Mouse (Mus musculus) Patski (cell line): Measurements from ENCODE around the gene Shroom3. TPM values are rescaled to one million over a fixed set of nuclear protein-coding genes. Genes with fewer than 3 reads are reported as not detected.
A peak's percentile ranks its signal among the peaks of the same experiment; 100 is the strongest.

ENCODE experiments used
- ATAC-seq: fragments of 100-300 bp; one replicate; pipeline ENCODE4 v1.8.0; 2021
- CTCF ChIA-PET: fragments of 350-600 bp; sonication (Branson Sonifier 250); formaldehyde crosslinking; loops from one replicate; lab custom pipeline; 2022; ENCODE audit warnings: inconsistent platforms; lab: Charles Lee
- POLR2A ChIA-PET: fragments of 350-600 bp; sonication (Branson Sonifier 250); formaldehyde crosslinking; loops from one replicate; lab custom pipeline; 2022; ENCODE audit warnings: antibody characterized with exemption, inconsistent platforms; lab: Charles Lee
- DNase-seq: peaks from one replicate; pipeline ENCODE4 v3.0.0-alpha.2; 2011; ENCODE audit warnings: low read depth, low spot score
- H3K27me3 ChIP-seq: fragments of 371-371 bp; one replicate; pipeline ENCODE4 v1.5.1; 2021
- CTCF ChIP-seq: fragments of 100-300 bp; IDR thresholded peaks from one replicate; pipeline ENCODE4 v1.5.1; 2021
- in situ Hi-C: fragments of 300-500 bp; cut with MboI; formaldehyde crosslinking; loops from 3 replicates; pipeline ENCODE4 v1.11.1; 2018; ENCODE audit warnings: low pct_unique_long_range_greater_than_20kb, mixed read lengths
- polyA plus RNA-seq: library from polyadenylated mRNA; unstranded; gene quantifications from one replicate; pipeline ENCODE4 v1.2.3, GENCODE M21; 2021

Shroom3 gene
- polyA plus RNA-seq, 1 experiment from 2014 or later, result 206 TPM

- in situ Hi-C loops, result no loop called here
- ChIA-PET CTCF (no interaction called here), POLR2A (interaction anchor here (0.6 to 1.0 kb wide), 2 partner anchors 11 to 71 kb away, joined by 3 to 4 read pairs; no protein-coding TSS in a partner anchor)
- no peak for TF ChIP-seq CTCF
- ATAC-seq (no peak), DNase-seq (no peak)
- no peaks in the 10 kb centered on the region for H3K27me3 ChIP-seq
Observed at GRCm38 (mm10) chr5:92868231-92868630, 185.0 kb downstream of the Shroom3 start.

GRCm38 (mm10) chr5:92871048-92871447, 187.8 kb downstream of the Shroom3 start:
- H3K27me3 ChIP-seq, result no peaks in the 10 kb centered on the region
- ChIA-PET POLR2A (interaction anchor here (0.6 to 1.5 kb wide), 2 partner anchors 11 to 362 kb away, joined by 3 to 4 read pairs; no protein-coding TSS in a partner anchor), CTCF (interaction anchor here (1.0 kb wide), 1 partner anchor 21 kb away, joined by 3 read pairs; no protein-coding TSS in a partner anchor)
- in situ Hi-C loops, result no loop called here
- ATAC-seq, result no peak
- TF ChIP-seq CTCF, result no peak
- no peak for DNase-seq

GRCm38 (mm10) chr5:92872182-92872581, 188.9 kb downstream of the Shroom3 start:
- POLR2A ChIA-PET, result interaction anchor here (0.7 to 0.9 kb wide), 2 partner anchors 15 to 88 kb away, joined by 3 read pairs; no protein-coding TSS in a partner anchor
- CTCF ChIA-PET, result interaction anchor here (0.9 kb wide), 1 partner anchor 144 kb away, joined by 3 read pairs; no protein-coding TSS in a partner anchor
- no peak for DNase-seq
- ATAC-seq, result no peak
- peak; percentile 23 for TF ChIP-seq CTCF
- no peaks in the 10 kb centered on the region for H3K27me3 ChIP-seq
- in situ Hi-C loops, result no loop called here

- DNase-seq (no peak), ATAC-seq (no peak)
- TF ChIP-seq CTCF, result no peak
- POLR2A ChIA-PET, result interaction anchor here (0.9 to 3.4 kb wide), 2 partner anchors 12 to 15 kb away, joined by 3 to 15 read pairs; no protein-coding TSS in a partner anchor
- no peaks in the 10 kb centered on the region for H3K27me3 ChIP-seq
- in situ Hi-C loops, result no loop called here
- CTCF ChIA-PET, result interaction anchor here (0.7 to 0.9 kb wide), 2 partner anchors 145 to 189 kb away, joined by 3 read pairs; no protein-coding TSS in a partner anchor
Observed at GRCm38 (mm10) chr5:92872991-92873390, 189.8 kb downstream of the Shroom3 start.

GRCm38 (mm10) chr5:92873518-92873917, 190.3 kb downstream of the Shroom3 start:
- no peaks in the 10 kb centered on the region for H3K27me3 ChIP-seq
- CTCF ChIA-PET, result interaction anchor here (0.7 to 1.4 kb wide), 2 partner anchors 18 to 189 kb away, joined by 3 to 4 read pairs; no protein-coding TSS in a partner anchor
- in situ Hi-C loops, result no loop called here
- DNase-seq (no peak), ATAC-seq (no peak)
- TF ChIP-seq CTCF, result no peak
- POLR2A ChIA-PET, result interaction anchor here (0.6 to 3.4 kb wide), 2 partner anchors 13 to 126 kb away, joined by 3 to 15 read pairs; no protein-coding TSS in a partner anchor

GRCm38 (mm10) chr5:92875836-92876235, 192.6 kb downstream of the Shroom3 start:
- CTCF ChIA-PET, result interaction anchor here (0.9 to 1.5 kb wide), 3 partner anchors 14 to 138 kb away, joined by 3 to 4 read pairs (median 3); no protein-coding TSS in a partner anchor
- no peak for ATAC-seq
- POLR2A ChIA-PET, result interaction anchor here (3.4 kb wide), 1 partner anchor 15 kb away, joined by 15 read pairs; no protein-coding TSS in a partner anchor
- DNase-seq, result no peak
- in situ Hi-C loops, result no loop called here
- H3K27me3 ChIP-seq, result no peaks in the 10 kb centered on the region
- no peak for TF ChIP-seq CTCF

- in situ Hi-C loops, result no loop called here
- ATAC-seq, result no peak
Observed at GRCm38 (mm10) chr5:92877104-92877503, 193.9 kb downstream of the Shroom3 start.

GRCm38 (mm10) chr5:92880393-92880792, 197.2 kb downstream of the Shroom3 start:
- in situ Hi-C loops, result no loop called here
- ATAC-seq, result no peak

More at GRCm38 (mm10) chr5:92877104-92877503, 193.9 kb downstream of the Shroom3 start:
- POLR2A ChIA-PET, result interaction anchor here (0.9 kb wide), 1 partner anchor 16 kb away, joined by 4 read pairs; no protein-coding TSS in a partner anchor
- no peak for TF ChIP-seq CTCF
- no peaks in the 10 kb centered on the region for H3K27me3 ChIP-seq
- DNase-seq, result no peak
- CTCF ChIA-PET, result no interaction called here

GRCm38 (mm10) chr5:92880893-92881292, 197.7 kb downstream of the Shroom3 start:
- CTCF ChIA-PET, result interaction anchor here (1.5 to 2.1 kb wide), 2 partner anchors 9 to 152 kb away, joined by 3 to 6 read pairs; no protein-coding TSS in a partner anchor
- in situ Hi-C loops, result no loop called here
- TF ChIP-seq CTCF, result no peak
- DNase-seq (no peak), ATAC-seq (no peak)
- no peaks in the 10 kb centered on the region for H3K27me3 ChIP-seq
- POLR2A ChIA-PET, result no interaction called here

More at GRCm38 (mm10) chr5:92880393-92880792, 197.2 kb downstream of the Shroom3 start:
- no peak for TF ChIP-seq CTCF
- ChIA-PET CTCF (interaction anchor here (0.7 to 2.1 kb wide), 3 partner anchors 10 to 152 kb away, joined by 3 to 6 read pairs (median 3); no protein-coding TSS in a partner anchor), POLR2A (no interaction called here)
- H3K27me3 ChIP-seq, result no peaks in the 10 kb centered on the region
- DNase-seq, result no peak

GRCm38 (mm10) chr5:92886141-92886540, 202.9 kb downstream of the Shroom3 start:
- in situ Hi-C loops, result no loop called here
- ChIA-PET POLR2A (no interaction called here), CTCF (no interaction called here)
- TF ChIP-seq CTCF, result no peak
- DNase-seq (no peak), ATAC-seq (no peak)
- no peaks in the 10 kb centered on the region for H3K27me3 ChIP-seq

- DNase-seq (no peak), ATAC-seq (no peak)
- in situ Hi-C loops, result no loop called here
- POLR2A ChIA-PET, result interaction anchor here (0.6 kb wide), 1 partner anchor 233 kb away, joined by 3 read pairs; no protein-coding TSS in a partner anchor
- H3K27me3 ChIP-seq, result no peaks in the 10 kb centered on the region
- TF ChIP-seq CTCF, result no peak
- CTCF ChIA-PET, result no interaction called here
Observed at GRCm38 (mm10) chr5:92887501-92887900, 204.3 kb downstream of the Shroom3 start.
